Mouse (Mus musculus) hindbrain, postnatal 0 days (tissue): ENCODE data around the gene Trp53i13. TPM values are rescaled to one million over a fixed set of nuclear protein-coding genes. Genes with fewer than 3 reads are reported as not detected.

ENCODE experiments used
- ATAC-seq: fragments of 200-750 bp; cut with Nextera tagmentation; 2 replicates; pipeline ENCODE4 v1.8.0; 2017; ENCODE audit warnings: mild to moderate bottlenecking, moderate TSS enrichment, moderate library complexity
- DNase-seq: peaks from one replicate; pipeline ENCODE4 v3.0.0-alpha.2; 2015; ENCODE audit warnings: low spot score
- H3K27ac ChIP-seq: fragments of 300-500 bp; sonication (generic); 2 replicates; pipeline ENCODE4 v1.5.1; 2014; ENCODE audit warnings: mild to moderate bottlenecking
- H3K27me3 ChIP-seq: fragments of 300-500 bp; sonication (generic); 2 replicates; pipeline ENCODE4 v1.6.1; 2014; ENCODE audit warnings: low read length, mixed read lengths; ENCODE audit not compliant: insufficient read depth
- H3K36me3 ChIP-seq: fragments of 300-500 bp; sonication (generic); 2 replicates; pipeline ENCODE4 v1.6.1; 2014; ENCODE audit warnings: low read length, mixed read lengths; ENCODE audit not compliant: insufficient read depth
- H3K4me1 ChIP-seq: fragments of 300-500 bp; sonication (generic); 2 replicates; pipeline ENCODE4 v1.6.1; 2014; ENCODE audit warnings: antibody characterized with exemption, low read length, mixed read lengths; ENCODE audit not compliant: insufficient read depth
- H3K4me2 ChIP-seq: fragments of 300-500 bp; sonication (generic); 2 replicates; pipeline ENCODE4 v1.6.1; 2014; ENCODE audit warnings: low read depth, mild to moderate bottlenecking, low read length, moderate library complexity, mixed read lengths
- H3K4me3 ChIP-seq: fragments of 300-500 bp; sonication (generic); 2 replicates; pipeline ENCODE4 v1.5.1; 2014; ENCODE audit warnings: low read length
- H3K9ac ChIP-seq: fragments of 300-500 bp; sonication (generic); replicated peaks from 2 replicates; pipeline ENCODE4 v1.6.1; 2014; ENCODE audit warnings: mild to moderate bottlenecking, low read length, moderate library complexity, mixed read lengths
- H3K9me3 ChIP-seq: fragments of 300-500 bp; sonication (generic); 2 replicates; pipeline ENCODE4 v1.6.1; 2016; ENCODE audit warnings: low read length, mixed read lengths
- CTCF ChIP-seq: IDR thresholded peaks from 2 replicates; pipeline ENCODE4 v1.5.1; 2016; ENCODE audit warnings: antibody characterized with exemption, control low read depth, low read depth
- WGBS: fragments of 180-500 bp; shearing (Covaris S2); extraction: QIAGEN DNeasy Blood & Tissue Kit; methylation state at CpG from one replicate; pipeline ENCODE4 v1.1.7; 2014; 5-methylcytosine and 5-hydroxymethylcytosine counted together
- polyA plus RNA-seq: library from polyadenylated mRNA; unstranded; fragments of >200 nt; fragmentation: Nextera tagmentation; extraction: Ambion mirVana; gene quantifications from 2 replicates; pipeline ENCODE4 v1.2.1, GENCODE M21; 2015
- total RNA-seq: library from RNA; depleted of rRNA; stranded (reverse); fragments of >200 nt; gene quantifications from 2 replicates; pipeline ENCODE4 v1.2.3, GENCODE M21; 2014

Gene Trp53i13
- total and polyA plus RNA-seq, 2 experiments from 2014 or later = 13.7 to 14.3 TPM

DNA sequence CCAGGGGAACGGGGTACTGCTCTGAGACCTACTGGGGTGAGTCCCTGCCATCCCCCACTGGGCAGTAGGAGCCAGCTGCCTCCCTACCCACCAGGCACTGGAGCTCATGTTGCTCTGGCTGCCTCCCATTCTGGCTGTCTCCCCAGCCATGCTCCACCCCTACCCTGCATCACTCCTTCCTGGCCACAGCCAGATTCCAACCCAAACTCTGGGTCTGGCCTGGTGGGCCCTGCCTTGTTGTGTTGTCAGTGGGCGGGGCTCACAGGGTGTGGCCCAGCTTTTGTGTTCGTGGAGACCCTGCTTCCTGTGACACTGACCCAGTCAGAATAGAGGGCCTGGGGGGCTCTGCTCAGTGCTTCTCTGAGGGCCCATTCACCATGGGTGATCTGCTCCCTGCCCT is 12.3 kb downstream of the Trp53i13 start:
- ATAC-seq = no peak

GRCm38 (mm10) chr11:77502481-77502880 is 13.3 kb downstream of the Trp53i13 start:
- H3K4me2 ChIP-seq = no peak overlapping the region
- 86% methylated on average over 6 of the region's 6 CpGs for WGBS
- H3K27ac ChIP-seq = no peak overlapping the region
- ATAC-seq (no peak), DNase-seq (no peak)
- peaks cover 55% of the 10 kb centered on the region for H3K36me3 ChIP-seq
- H3K4me1 ChIP-seq = peaks cover 16% of the 10 kb centered on the region; the same call in 1 of the 2 replicates
- no peaks in the 10 kb centered on the region for H3K9me3 ChIP-seq
- no peak overlapping the region for H3K4me3 ChIP-seq
- H3K27me3 ChIP-seq = no peaks in the 10 kb centered on the region
- TF ChIP-seq CTCF = no peak
- no peak overlapping the region for H3K9ac ChIP-seq

More for the DNA sequence above, 12.3 kb downstream of the Trp53i13 start:
- Histone ChIP-seq H3K4me3 (no peak overlapping the region), H3K9ac (no peak overlapping the region), H3K4me1 (peaks cover 11% of the 10 kb centered on the region; the same call in 1 of the 2 replicates), H3K4me2 (no peak overlapping the region), H3K27me3 (no peaks in the 10 kb centered on the region), H3K9me3 (no peaks in the 10 kb centered on the region), H3K27ac (no peak overlapping the region), H3K36me3 (peaks cover 55% of the 10 kb centered on the region)
- TF ChIP-seq CTCF = no peak
- WGBS = 53% methylated on average over 3 of the region's 3 CpGs
- DNase-seq = no peak

GRCm38 (mm10) chr11:77501971-77502370 is 13.8 kb downstream of the Trp53i13 start:
- WGBS = 85% methylated on average over 4 of the region's 4 CpGs
- TF ChIP-seq CTCF = no peak

GRCm38 (mm10) chr11:77501392-77501791 is 14.4 kb downstream of the Trp53i13 start:
- WGBS = 14% methylated on average over 5 of the region's 5 CpGs

More at GRCm38 (mm10) chr11:77501971-77502370, 13.8 kb downstream of the Trp53i13 start:
- Histone ChIP-seq H3K4me2 (no peak overlapping the region), H3K9ac (no peak overlapping the region), H3K9me3 (no peaks in the 10 kb centered on the region), H3K27ac (no peak overlapping the region), H3K4me3 (no peak overlapping the region), H3K27me3 (no peaks in the 10 kb centered on the region), H3K4me1 (peaks cover 16% of the 10 kb centered on the region; the same call in 1 of the 2 replicates), H3K36me3 (peaks cover 54% of the 10 kb centered on the region)
- DNase-seq (no peak), ATAC-seq (no peak)

DNA sequence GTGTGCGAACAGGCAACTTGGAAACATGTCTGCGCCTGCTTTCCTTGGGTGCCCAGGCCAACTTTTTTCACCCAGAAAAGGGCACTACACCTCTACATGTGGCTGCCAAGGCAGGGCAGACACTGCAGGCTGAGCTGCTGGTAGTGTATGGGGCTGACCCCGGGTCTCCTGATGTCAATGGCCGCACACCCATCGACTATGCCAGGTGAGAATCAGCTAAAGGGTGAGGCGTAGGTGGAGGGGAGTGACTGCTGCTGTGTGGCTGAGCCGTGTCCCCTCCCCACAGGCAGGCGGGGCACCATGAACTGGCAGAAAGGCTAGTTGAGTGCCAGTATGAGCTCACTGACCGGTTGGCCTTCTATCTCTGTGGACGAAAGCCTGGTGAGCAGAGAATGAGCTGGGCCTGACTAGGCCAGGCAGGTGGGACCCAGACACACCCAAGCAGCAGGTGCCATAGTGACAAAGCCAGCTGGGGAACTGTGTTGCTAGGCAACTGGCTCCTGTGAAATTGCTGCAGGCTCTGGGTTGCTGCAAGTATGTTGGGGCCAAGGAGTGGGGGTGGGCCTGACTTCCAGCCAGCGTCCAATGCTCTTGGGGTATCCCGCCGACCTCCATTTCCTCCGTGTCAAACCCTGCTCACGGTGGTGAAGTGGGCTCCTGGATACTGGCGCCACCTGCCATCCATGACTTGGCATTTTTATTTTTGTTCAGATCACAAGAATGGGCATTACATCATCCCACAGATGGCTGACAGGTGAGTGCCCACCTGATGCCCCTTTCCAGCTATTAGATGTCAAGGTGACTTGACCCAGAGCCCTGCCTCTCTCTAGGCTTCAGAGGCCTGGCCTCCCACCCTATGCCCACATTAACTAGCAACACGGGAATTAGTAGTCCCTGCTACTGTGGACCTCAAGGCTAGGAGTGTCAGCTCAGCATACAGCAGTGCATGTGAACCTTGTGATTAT is 15.1 kb downstream of the Trp53i13 start:
- peaks cover 40% of the 10 kb centered on the region for H3K36me3 ChIP-seq
- peaks cover 16% of the 10 kb centered on the region; the same call in 1 of the 2 replicates for H3K4me1 ChIP-seq
- no peak overlapping the region for H3K9ac ChIP-seq
- H3K27me3 ChIP-seq = no peaks in the 10 kb centered on the region
- ATAC-seq = no peak
- no peaks in the 10 kb centered on the region for H3K9me3 ChIP-seq
- 64% methylated on average over 17 of the region's 17 CpGs for WGBS
- DNase-seq = no peak
- 0 out of 2 replicates have a peak overlapping the region, but pooled peaks have one; percentile 22 for H3K27ac ChIP-seq
- H3K4me3 ChIP-seq = no peak overlapping the region
- no peak for TF ChIP-seq CTCF
- no peak overlapping the region for H3K4me2 ChIP-seq

More at GRCm38 (mm10) chr11:77501392-77501791, 14.4 kb downstream of the Trp53i13 start:
- Histone ChIP-seq H3K36me3 (peaks cover 48% of the 10 kb centered on the region), H3K4me2 (no peak overlapping the region), H3K27me3 (no peaks in the 10 kb centered on the region), H3K4me3 (no peak overlapping the region), H3K9me3 (no peaks in the 10 kb centered on the region), H3K9ac (no peak overlapping the region), H3K4me1 (peaks cover 16% of the 10 kb centered on the region; the same call in 1 of the 2 replicates), H3K27ac (0 out of 2 replicates have a peak overlapping the region, but pooled peaks have one; percentile 22)
- peak; percentile 94 for TF ChIP-seq CTCF
- DNase-seq (peak; percentile 92), ATAC-seq (peak; percentile 43; the same call in 1 of the 2 replicates)

GRCm38 (mm10) chr11:77499354-77499753 is 16.4 kb downstream of the Trp53i13 start:
- Histone ChIP-seq H3K27me3 (no peaks in the 10 kb centered on the region), H3K27ac (no peak overlapping the region), H3K4me3 (no peak overlapping the region), H3K4me2 (no peak overlapping the region), H3K36me3 (peaks cover 28% of the 10 kb centered on the region), H3K9ac (no peak overlapping the region), H3K9me3 (no peaks in the 10 kb centered on the region), H3K4me1 (peaks cover 22% of the 10 kb centered on the region)
- 73% methylated on average over 7 of the region's 7 CpGs for WGBS
- peak; percentile 60 for DNase-seq
- ATAC-seq = 0 out of 2 replicates have a peak, but pooled peaks have one; percentile 28
- no peak for TF ChIP-seq CTCF
